Mouse (Mus musculus) stomach, postnatal 0 days (tissue): ENCODE measurements around the gene Ccnl1.

Experiments used
- CTCF ChIP-seq: IDR thresholded peaks from 2 replicates; pipeline ENCODE4 v1.5.1; 2016; ENCODE audit warnings: antibody characterized with exemption, low read depth, mild to moderate bottlenecking, moderate library complexity
- EP300 ChIP-seq: optimal IDR thresholded peaks from 2 replicates; pipeline ENCODE3; 2016; ENCODE audit warnings: antibody characterized with exemption

GRCm38 (mm10) chr3:65912928-65913327 is 45.1 kb downstream of the Ccnl1 start:
- no peak for TF ChIP-seq EP300
- TF ChIP-seq CTCF: no peak
